In genomic region chr3:30255828-30256227, GRCm38 (mm10) we compare ENCODE assay signal across 17 mouse cellular contexts.
"Had no signal": no experiment of that assay in that cellular context is flagged by ENCODE, and none has a peak within 500 bp of the region (broad histone marks: within the 10 kb centered on the region; RNA-seq: fewer than 3 reads in every experiment).

No protein-coding gene starts in this region.

- H3K4me1 ChIP-seq: megakaryocyte, embryonic 14.5 days; midbrain, embryonic 15.5 days; neural tube, embryonic 12.5 days had no signal

- H3K27me3 ChIP-seq: lung, embryonic 15.5 days; megakaryocyte, embryonic 14.5 days; midbrain, embryonic 13.5 days; midbrain, embryonic 15.5 days; neural tube, embryonic 12.5 days had no signal

- H3K9me3 ChIP-seq: lung, embryonic 15.5 days; megakaryocyte, embryonic 14.5 days; midbrain, embryonic 13.5 days; midbrain, embryonic 15.5 days; neural tube, embryonic 12.5 days had no signal

- DNase-seq: lung, adult 2 months; lung, postnatal 14 days; lung, postnatal 36 days; right cerebral cortex, postnatal 25 days; right cerebral cortex, postnatal 4 days; spleen, adult 18-20 months; thymus, adult 18-20 months; thymus, postnatal 14 days; thymus, postnatal 36 days had no signal

- H3K27ac ChIP-seq: lung, embryonic 15.5 days; macrophage; midbrain, embryonic 13.5 days; midbrain, embryonic 15.5 days; neural tube, embryonic 12.5 days had no signal

- H3K36me3 ChIP-seq: lung, embryonic 15.5 days; midbrain, embryonic 13.5 days; midbrain, embryonic 15.5 days; neural tube, embryonic 12.5 days had no signal

- H3K4me3 ChIP-seq: lung, embryonic 15.5 days; megakaryocyte, embryonic 14.5 days; midbrain, embryonic 13.5 days; midbrain, embryonic 15.5 days; neural tube, embryonic 12.5 days had no signal

- H3K4me2 ChIP-seq: lung, embryonic 15.5 days; midbrain, embryonic 11.5 days; midbrain, embryonic 13.5 days; midbrain, embryonic 15.5 days; neural tube, embryonic 12.5 days had no signal

- ATAC-seq: lung, postnatal 0 days; midbrain, embryonic 13.5 days; midbrain, embryonic 15.5 days had no signal

- H3K9ac ChIP-seq: lung, embryonic 15.5 days; midbrain, embryonic 13.5 days; midbrain, embryonic 15.5 days; neural tube, embryonic 12.5 days had no signal
